Mouse (Mus musculus): ENCODE results near the gene Commd2. TPM values are rescaled to one million over a fixed set of nuclear protein-coding genes. Genes with fewer than 3 reads are reported as not detected.
A peak's percentile ranks its signal among the peaks of the same experiment; 100 is the strongest.

Gene Commd2
- not detected in 2 replicates for polyA plus RNA-seq (2012; ENCODE audit: insufficient read depth, insufficient read length, low replicate concordance, missing spikeins)

DNA sequence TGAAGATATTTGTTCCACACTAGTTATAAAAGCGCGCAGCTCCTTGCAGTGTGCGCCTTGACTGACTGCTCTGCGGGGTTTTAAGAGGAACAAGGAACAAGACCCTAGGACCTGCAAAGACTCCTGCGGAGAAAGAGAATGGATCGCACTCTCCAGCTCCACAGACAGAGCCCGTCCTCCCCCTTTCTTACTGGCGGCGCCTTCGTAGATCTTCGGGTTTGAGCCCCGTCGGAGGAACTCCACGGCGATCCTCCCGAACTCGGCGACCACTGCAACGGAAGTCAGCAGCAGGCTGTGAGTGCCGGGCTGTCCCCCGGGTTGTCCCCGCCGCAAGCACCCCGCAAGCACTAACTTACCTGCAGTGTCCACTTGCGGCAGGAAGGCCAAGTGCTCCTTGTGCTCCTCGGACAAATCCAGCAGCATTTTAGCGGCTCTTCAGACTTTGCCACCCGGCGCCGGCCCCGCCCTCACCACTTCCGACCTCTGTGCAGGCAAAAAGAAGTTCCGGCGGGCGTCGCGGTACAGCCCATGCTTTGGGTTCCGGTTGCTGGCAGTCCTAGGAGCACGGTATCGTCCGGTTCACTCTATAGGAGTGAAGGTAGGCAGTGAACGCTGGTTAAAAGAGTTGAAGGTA is at the start of gene Commd2:
Commd2 (minus strand) TSS at position 485 of the 634 bp plus-strand sequence.
- WGBS: under 1% methylated on average over 42 of the region's 42 CpGs
- H3K4me3 ChIP-seq (ENCODE audit: insufficient read depth, low read depth, low read length): peak within 1 kb of the TSS; percentile 99
- no peaks in the 10 kb centered on the region for H3K4me1 ChIP-seq (ENCODE audit: control insufficient read depth, insufficient read depth, low read length)
- TF ChIP-seq POLR2A (IDR thresholded peaks at IDR 0.05; ENCODE audit: insufficient read depth, low read depth, low read length): peak; percentile 78
- no peak for TF ChIP-seq CTCF (IDR thresholded peaks at IDR 0.05; ENCODE audit: insufficient read depth, low read depth, low read length)
- peak within 1 kb of the TSS; percentile 50; the same call in 1 of the 2 replicates for H3K27ac ChIP-seq (ENCODE audit: insufficient read depth, low read depth, low read length)

DNA sequence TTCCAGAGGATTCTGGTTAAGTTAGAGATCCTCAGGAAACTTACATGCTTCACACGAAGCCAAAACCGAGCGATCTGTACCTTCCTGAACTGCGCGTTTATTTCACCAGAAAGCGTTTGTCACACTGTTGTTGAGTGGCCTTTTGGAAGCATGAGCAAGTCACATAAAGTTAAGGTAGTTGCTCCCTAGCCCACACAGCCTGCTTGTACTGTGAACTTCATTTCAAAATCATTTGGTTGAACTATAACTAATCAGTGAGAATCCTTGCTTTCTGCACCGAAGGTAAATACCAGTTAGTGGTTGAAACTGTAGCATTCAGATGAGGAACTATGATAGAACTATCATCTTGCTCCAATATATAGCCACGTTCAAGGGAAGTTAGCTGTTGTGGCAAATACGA is 45.3 kb upstream of the Commd2 start:
- no peak overlapping the region for H3K27ac ChIP-seq (ENCODE audit: insufficient read depth, low read depth, low read length)
- H3K4me1 ChIP-seq (ENCODE audit: control insufficient read depth, insufficient read depth, low read length): no peaks in the 10 kb centered on the region
- no peak for TF ChIP-seq POLR2A (IDR thresholded peaks at IDR 0.05; ENCODE audit: insufficient read depth, low read depth, low read length)
- no peak for TF ChIP-seq CTCF (IDR thresholded peaks at IDR 0.05; ENCODE audit: insufficient read depth, low read depth, low read length)
- no peak overlapping the region for H3K4me3 ChIP-seq (ENCODE audit: insufficient read depth, low read depth, low read length)
- 94% methylated on average over 9 of the region's 9 CpGs for WGBS

DNA sequence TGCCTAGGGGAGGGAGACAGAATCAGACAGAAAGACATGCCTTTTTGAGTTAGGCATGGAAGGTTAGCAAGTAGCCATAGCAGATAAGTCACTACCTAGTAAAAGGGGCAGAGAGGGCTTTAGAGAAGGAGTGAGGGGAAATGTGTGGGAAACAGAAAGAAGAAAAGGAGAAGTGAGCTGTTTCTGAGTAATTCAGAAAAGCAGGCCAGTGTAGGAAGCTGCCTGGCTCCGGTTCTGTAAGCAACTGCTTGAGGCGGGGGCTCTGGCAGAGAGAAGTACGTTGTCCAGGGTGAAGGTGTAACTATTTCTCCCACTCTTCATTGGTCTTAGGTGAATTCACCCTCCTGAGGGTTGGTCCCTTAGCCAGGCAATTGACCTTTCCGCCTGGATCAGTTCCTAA is 44.7 kb upstream of the Commd2 start:
- Histone ChIP-seq H3K4me1 (ENCODE audit: control insufficient read depth, insufficient read depth, low read length) (no peaks in the 10 kb centered on the region), H3K27ac (ENCODE audit: insufficient read depth, low read depth, low read length) (no peak overlapping the region), H3K4me3 (ENCODE audit: insufficient read depth, low read depth, low read length) (no peak overlapping the region)
- WGBS: 87% methylated on average over 4 of the region's 4 CpGs
- TF ChIP-seq POLR2A (IDR thresholded peaks at IDR 0.05; ENCODE audit: insufficient read depth, low read depth, low read length): no peak
- no peak for TF ChIP-seq CTCF (IDR thresholded peaks at IDR 0.05; ENCODE audit: insufficient read depth, low read depth, low read length)

DNA sequence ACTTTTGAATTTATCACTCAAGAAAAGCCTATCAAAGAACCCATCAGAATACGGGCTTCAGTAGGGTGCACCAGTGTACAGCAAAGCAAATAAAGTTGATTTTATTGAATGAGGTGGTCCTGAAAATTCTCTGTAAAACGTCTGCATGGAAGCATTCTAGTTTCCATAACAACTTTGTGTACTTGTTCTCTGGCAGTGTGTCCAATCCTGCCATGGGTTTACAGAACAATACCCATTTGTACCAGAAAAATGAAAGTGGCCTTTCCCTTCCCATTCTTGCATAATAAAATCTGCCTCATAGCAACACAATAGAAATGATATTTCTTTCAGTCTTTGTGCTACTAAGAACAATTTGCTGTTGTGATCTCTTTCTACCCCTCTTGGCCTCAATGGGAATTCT is 41.2 kb upstream of the Commd2 start, which contains the start of gene Ankub1:
Ankub1 (minus strand) TSS at position 81 of the 400 bp plus-strand sequence.
- TF ChIP-seq CTCF (IDR thresholded peaks at IDR 0.05; ENCODE audit: insufficient read depth, low read depth, low read length) (no peak), POLR2A (IDR thresholded peaks at IDR 0.05; ENCODE audit: insufficient read depth, low read depth, low read length) (no peak)
- 45% methylated on average over 2 of the region's 2 CpGs for WGBS
- no peaks in the 10 kb centered on the region for H3K4me1 ChIP-seq (ENCODE audit: control insufficient read depth, insufficient read depth, low read length)
- H3K27ac ChIP-seq (ENCODE audit: insufficient read depth, low read depth, low read length): no peak within 1 kb of the TSS
- H3K4me3 ChIP-seq (ENCODE audit: insufficient read depth, low read depth, low read length): no peak within 1 kb of the TSS

DNA sequence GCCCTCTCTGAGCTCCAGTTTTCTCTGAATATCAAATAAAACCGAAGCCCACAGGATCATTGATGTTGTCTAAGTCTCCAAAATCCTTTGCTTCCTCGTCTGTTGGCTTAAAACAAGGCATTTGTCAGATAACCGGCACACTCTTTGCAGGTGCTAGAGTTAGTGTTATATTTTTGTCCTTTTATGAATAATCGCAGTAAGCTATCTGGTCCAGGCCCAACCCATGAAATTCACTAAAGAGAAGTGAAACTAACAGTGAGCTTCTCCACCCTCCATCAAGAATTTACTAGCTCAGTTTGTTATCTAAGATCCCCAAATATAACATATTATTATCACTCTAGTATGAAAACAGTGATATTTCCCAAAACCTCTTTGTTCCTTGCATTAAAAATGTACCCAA is 40.3 kb upstream of the Commd2 start:
- no peak overlapping the region for H3K4me3 ChIP-seq (ENCODE audit: insufficient read depth, low read depth, low read length)
- TF ChIP-seq POLR2A (IDR thresholded peaks at IDR 0.05; ENCODE audit: insufficient read depth, low read depth, low read length) (no peak), CTCF (IDR thresholded peaks at IDR 0.05; ENCODE audit: insufficient read depth, low read depth, low read length) (no peak)
- WGBS: 88% methylated on average over 4 of the region's 4 CpGs
- H3K27ac ChIP-seq (ENCODE audit: insufficient read depth, low read depth, low read length): no peak overlapping the region
- H3K4me1 ChIP-seq (ENCODE audit: control insufficient read depth, insufficient read depth, low read length): no peaks in the 10 kb centered on the region

DNA sequence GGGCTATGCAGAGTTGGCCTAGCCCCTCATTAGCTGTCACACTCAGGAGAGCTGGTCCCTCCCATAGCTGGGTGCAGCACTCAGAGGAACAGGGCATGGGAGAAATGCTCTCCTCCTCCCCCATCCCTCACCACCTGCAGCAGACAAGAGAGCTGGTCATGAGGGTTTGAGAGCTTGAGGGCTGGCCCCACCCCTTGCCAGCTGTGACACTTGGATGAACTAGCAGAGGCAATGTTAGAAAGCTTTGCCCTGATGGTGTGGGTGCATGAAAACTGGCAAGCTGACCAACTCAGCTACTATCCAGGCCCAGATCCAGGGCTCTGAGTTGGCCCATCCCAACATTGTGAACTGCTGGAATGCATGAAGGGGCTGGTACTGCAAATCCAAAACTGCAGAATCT is 26.3 kb upstream of the Commd2 start:
- Histone ChIP-seq H3K4me3 (ENCODE audit: insufficient read depth, low read depth, low read length) (no peak overlapping the region), H3K4me1 (ENCODE audit: control insufficient read depth, insufficient read depth, low read length) (no peaks in the 10 kb centered on the region), H3K27ac (ENCODE audit: insufficient read depth, low read depth, low read length) (no peak overlapping the region)
- TF ChIP-seq CTCF (IDR thresholded peaks at IDR 0.05; ENCODE audit: insufficient read depth, low read depth, low read length) (no peak), POLR2A (IDR thresholded peaks at IDR 0.05; ENCODE audit: insufficient read depth, low read depth, low read length) (no peak)

DNA sequence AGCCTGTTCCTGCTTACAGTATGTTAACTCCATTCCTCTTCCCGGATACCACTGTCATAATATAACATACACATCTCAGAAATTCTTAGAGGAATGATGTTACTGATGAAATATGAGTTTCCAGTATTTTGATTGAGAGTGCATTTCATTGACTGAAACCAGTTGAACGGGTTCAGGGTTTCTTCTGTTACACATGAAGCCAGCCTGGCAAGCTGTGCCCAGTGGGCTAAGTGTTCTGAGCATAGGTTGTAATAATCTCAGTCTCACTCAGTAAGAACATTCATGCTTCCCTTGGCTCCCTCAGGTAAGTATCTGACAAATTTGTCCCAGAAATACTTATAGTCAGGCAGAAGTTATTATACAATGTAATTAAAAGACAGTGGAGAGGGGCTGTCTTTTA is 22.6 kb upstream of the Commd2 start:
- H3K4me3 ChIP-seq (ENCODE audit: insufficient read depth, low read depth, low read length): no peak overlapping the region
- TF ChIP-seq CTCF (IDR thresholded peaks at IDR 0.05; ENCODE audit: insufficient read depth, low read depth, low read length) (no peak), POLR2A (IDR thresholded peaks at IDR 0.05; ENCODE audit: insufficient read depth, low read depth, low read length) (no peak)
- no peak overlapping the region for H3K27ac ChIP-seq (ENCODE audit: insufficient read depth, low read depth, low read length)
- H3K4me1 ChIP-seq (ENCODE audit: control insufficient read depth, insufficient read depth, low read length): no peaks in the 10 kb centered on the region
- 93% methylated on average over 2 of the region's 2 CpGs for WGBS

DNA sequence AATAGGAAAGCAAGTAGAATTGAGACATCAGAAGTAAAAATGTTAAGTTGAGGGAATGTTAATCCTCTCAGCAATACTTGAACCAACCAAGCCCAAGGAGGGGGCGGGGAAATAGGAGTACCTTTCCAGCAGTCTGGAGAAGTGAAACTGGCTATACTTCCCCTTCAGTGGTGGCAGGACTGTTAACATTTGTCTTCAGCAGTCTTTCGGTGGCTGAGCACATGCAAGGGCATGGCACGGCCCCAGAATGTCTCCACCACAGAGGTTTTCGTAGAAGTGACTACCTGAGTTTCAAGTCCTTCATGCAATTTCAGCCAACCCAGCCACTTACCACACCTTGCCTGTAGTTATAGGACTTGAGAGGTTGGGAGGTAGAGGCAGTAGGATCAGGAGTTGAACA is 22.1 kb upstream of the Commd2 start:
- H3K27ac ChIP-seq (ENCODE audit: insufficient read depth, low read depth, low read length): no peak overlapping the region
- no peak overlapping the region for H3K4me3 ChIP-seq (ENCODE audit: insufficient read depth, low read depth, low read length)
- WGBS: 92% methylated on average over 4 of the region's 4 CpGs
- H3K4me1 ChIP-seq (ENCODE audit: control insufficient read depth, insufficient read depth, low read length): no peaks in the 10 kb centered on the region
- TF ChIP-seq POLR2A (IDR thresholded peaks at IDR 0.05; ENCODE audit: insufficient read depth, low read depth, low read length) (no peak), CTCF (IDR thresholded peaks at IDR 0.05; ENCODE audit: insufficient read depth, low read depth, low read length) (no peak)

DNA sequence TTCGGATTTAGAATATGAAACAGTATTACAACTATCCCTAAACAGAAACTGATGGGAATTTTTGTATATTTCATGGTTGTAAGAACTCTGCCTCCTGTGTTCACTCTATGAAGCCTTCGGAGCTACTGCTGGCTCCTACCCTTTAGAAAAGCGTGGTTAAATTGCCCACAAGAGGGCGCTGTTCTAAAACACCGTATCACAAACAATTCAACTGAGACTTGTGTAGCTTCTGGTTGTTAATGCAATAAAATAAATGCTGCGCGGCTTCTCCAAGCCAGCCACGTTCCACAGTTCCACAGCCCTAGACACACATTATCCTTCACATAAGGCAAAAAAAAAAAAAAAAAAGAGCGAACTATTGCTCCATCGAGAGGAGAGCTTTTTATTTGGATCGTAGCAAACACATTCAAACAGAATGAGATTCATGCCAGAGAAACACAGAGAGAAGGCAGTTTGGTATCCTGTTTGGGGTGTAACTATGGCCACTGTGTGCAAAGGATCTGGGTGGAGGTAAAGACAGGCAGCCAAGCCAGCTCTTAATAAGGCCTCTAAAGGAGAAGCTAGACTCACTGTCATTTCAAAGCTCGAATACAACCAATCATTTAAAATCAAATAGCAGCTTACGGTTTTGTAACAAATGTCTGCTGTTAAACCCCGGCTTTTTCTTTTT is 15.7 kb upstream of the Commd2 start:
- 10% methylated on average over 14 of the region's 14 CpGs for WGBS
- H3K4me1 ChIP-seq (ENCODE audit: control insufficient read depth, insufficient read depth, low read length): no peaks in the 10 kb centered on the region
- no peak overlapping the region for H3K4me3 ChIP-seq (ENCODE audit: insufficient read depth, low read depth, low read length)
- no peak overlapping the region; the same call in 1 of the 2 replicates for H3K27ac ChIP-seq (ENCODE audit: insufficient read depth, low read depth, low read length)
- TF ChIP-seq POLR2A (IDR thresholded peaks at IDR 0.05; ENCODE audit: insufficient read depth, low read depth, low read length) (no peak), CTCF (IDR thresholded peaks at IDR 0.05; ENCODE audit: insufficient read depth, low read depth, low read length) (no peak)
